Mouse (Mus musculus): ENCODE measurements at regions not wholly inside any gene's neighbourhood (a gene's known extent, or its start where the extent isn't known, plus 50 kb on each side); places are given as distances from the start of the nearest gene placed in this dataset.

- no peak for TF ChIP-seq POLR2A (IDR thresholded peaks at IDR 0.05; ENCODE audit: low read depth, low read length)
- no peak for TF ChIP-seq CTCF (IDR thresholded peaks at IDR 0.05; ENCODE audit: extremely low read depth, insufficient read length, insufficient replicate concordance, low read depth, low read length)
These were observed 271.2 kb downstream of the Rnd3 start for GRCm38 (mm10) chr2:50877716-50878115.

Measured in small intestine, adult 2 months (tissue).